Mouse (Mus musculus): ENCODE measurements around the gene Ostm1. TPM values are rescaled to one million over a fixed set of nuclear protein-coding genes. Genes with fewer than 3 reads are reported as not detected.

Gene Ostm1
- polyA plus RNA-seq, 2 experiments = 7.0 to 14.3 TPM

DNA sequence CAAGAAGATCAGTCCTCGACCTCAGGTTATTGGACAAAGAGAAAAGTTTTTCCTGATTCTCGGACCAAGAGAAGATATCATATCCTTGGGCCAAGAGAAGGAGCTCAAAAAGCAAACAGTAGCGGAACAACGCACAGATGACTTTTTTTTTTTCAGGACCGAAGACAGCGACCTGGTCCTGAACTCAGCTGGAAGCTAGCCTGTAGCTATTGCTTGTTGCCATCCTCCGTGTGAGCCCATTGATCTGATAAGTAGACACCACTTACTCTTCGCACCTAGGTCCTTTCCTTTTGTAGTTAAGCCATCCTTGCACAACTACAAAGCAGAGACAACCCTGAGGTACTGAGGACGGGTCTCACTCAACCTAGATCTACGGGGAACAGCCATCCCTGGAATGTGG, 9.0 kb upstream of the Ostm1 start:
- DNase-seq (ENCODE audit: low read depth in 3 of 3, low spot score in 3 of 3) = peak in 2 of 3 experiments; percentile 3 to 14
- ATAC-seq (ENCODE audit: insufficient read depth) = no peak
- Histone ChIP-seq H3K27me3 (ENCODE audit: control insufficient read depth, insufficient read depth, low read length) (peaks cover 96% of the 10 kb centered on the region), H3K27ac (no peak overlapping the region), H3K9me3 (ENCODE audit: control insufficient read depth, low read length) (no peaks in the 10 kb centered on the region), H3K4me1 (replicated peaks; ENCODE audit: control insufficient read depth in 2 of 2, insufficient read depth in 2 of 2, low read length in 1 of 2) (no peaks in the 10 kb centered on the region), H3K36me3 (replicated peaks; ENCODE audit: control insufficient read depth, insufficient read depth, low read depth) (no peaks in the 10 kb centered on the region), H3K4me3 (ENCODE audit: insufficient read depth in 1 of 2, low read depth in 2 of 2, low read length in 2 of 2) (no peak overlapping the region), H3K9ac (replicated peaks) (no peak overlapping the region), H3K4me2 (ENCODE audit: low read depth) (no peak overlapping the region)
- TF ChIP-seq CTCF (IDR thresholded peaks at IDR 0.05; ENCODE audit: low read depth) (no peak), EP300 (IDR thresholded peaks at IDR 0.05; ENCODE audit: low read depth) (no peak)
- 4% methylated on average over 10 of the region's 10 CpGs for WGBS (ENCODE audit: insufficient replicate concordance)

DNA sequence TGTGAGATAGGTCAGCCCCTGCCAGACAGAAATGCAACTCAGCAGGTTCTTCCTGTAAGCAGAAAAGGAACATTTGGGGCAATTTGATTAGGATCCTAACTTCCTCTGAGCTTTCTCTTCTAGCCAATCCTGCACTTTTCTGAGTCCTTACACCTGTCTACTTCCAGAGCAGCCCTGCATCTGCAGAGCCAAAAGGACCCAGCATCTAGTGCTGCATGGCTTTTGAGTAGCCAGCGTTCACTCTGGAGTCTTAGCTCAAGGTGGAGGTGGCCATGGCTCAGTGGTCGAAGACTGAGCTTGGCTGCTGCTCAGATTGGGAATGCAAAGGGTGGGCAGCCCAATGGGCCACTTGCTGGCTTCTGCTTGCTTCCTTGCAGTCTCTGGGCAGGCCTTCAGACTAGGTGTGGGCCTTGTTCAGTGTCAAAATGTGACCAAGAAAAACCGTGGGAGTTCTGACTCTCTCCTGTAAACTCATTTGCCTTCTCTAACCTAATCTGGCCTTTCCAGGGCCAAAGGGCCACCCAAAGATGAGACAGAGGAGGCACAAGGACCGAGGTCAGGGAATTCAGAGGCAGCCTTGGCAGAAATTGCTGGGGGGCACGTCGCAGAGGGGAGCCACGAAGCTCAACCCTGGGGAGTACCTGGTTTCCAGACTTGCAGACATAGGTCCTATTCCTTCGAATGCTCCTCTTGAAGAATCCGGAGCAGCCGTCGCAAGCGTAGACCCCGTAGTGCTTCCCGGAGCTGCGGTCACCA, 5.9 kb upstream of the Ostm1 start:
- Histone ChIP-seq H3K27me3 (ENCODE audit: control insufficient read depth, insufficient read depth, low read length) (peaks cover 99% of the 10 kb centered on the region), H3K27ac (no peak overlapping the region), H3K9ac (replicated peaks) (no peak overlapping the region), H3K36me3 (replicated peaks; ENCODE audit: control insufficient read depth, insufficient read depth, low read depth) (no peaks in the 10 kb centered on the region), H3K4me3 (ENCODE audit: insufficient read depth in 1 of 2, low read depth in 2 of 2, low read length in 2 of 2) (no peak overlapping the region), H3K4me2 (ENCODE audit: low read depth) (no peak overlapping the region), H3K4me1 (replicated peaks; ENCODE audit: control insufficient read depth in 2 of 2, insufficient read depth in 2 of 2, low read length in 1 of 2) (no peaks in the 10 kb centered on the region), H3K9me3 (ENCODE audit: control insufficient read depth, low read length) (no peaks in the 10 kb centered on the region)
- 5% methylated on average over 15 of the region's 15 CpGs for whole genome bisulfite sequencing (ENCODE audit: insufficient replicate concordance)
- ATAC-seq (ENCODE audit: insufficient read depth) = no peak
- TF ChIP-seq CTCF (IDR thresholded peaks at IDR 0.05; ENCODE audit: low read depth) (no peak), EP300 (IDR thresholded peaks at IDR 0.05; ENCODE audit: low read depth) (no peak)
- DNase-seq (ENCODE audit: low read depth in 3 of 3, low spot score in 3 of 3) = no peak

DNA sequence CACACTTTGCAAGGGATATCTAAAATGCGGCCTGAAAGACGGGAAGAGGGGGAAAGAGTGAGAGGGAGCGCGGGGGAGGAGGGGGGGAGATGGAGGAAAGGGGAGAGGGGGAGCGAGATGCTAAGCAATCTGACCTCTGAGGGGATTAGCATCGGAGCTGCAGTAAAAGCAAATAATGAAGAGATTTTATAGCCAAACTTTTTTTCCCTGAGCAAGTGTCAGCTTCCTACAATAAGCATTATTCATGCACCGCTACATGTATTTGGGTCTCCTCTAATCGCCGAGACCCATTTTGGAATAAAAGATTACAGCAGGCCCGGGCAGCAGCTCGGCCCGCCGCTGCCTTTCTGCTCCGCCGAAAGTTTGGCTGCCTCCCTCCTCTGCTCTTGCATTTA, 5.3 kb upstream of the Ostm1 start:
- WGBS (ENCODE audit: insufficient replicate concordance) = 2% methylated on average over 15 of the region's 15 CpGs
- Histone ChIP-seq H3K36me3 (replicated peaks; ENCODE audit: control insufficient read depth, insufficient read depth, low read depth) (no peaks in the 10 kb centered on the region), H3K4me3 (ENCODE audit: insufficient read depth in 1 of 2, low read depth in 2 of 2, low read length in 2 of 2) (no peak overlapping the region), H3K9me3 (ENCODE audit: control insufficient read depth, low read length) (no peaks in the 10 kb centered on the region), H3K4me2 (ENCODE audit: low read depth) (no peak overlapping the region), H3K4me1 (replicated peaks; ENCODE audit: control insufficient read depth in 2 of 2, insufficient read depth in 2 of 2, low read length in 1 of 2) (no peaks in the 10 kb centered on the region), H3K9ac (replicated peaks) (no peak overlapping the region), H3K27ac (no peak overlapping the region), H3K27me3 (ENCODE audit: control insufficient read depth, insufficient read depth, low read length) (peaks cover 99% of the 10 kb centered on the region)
- TF ChIP-seq CTCF (IDR thresholded peaks at IDR 0.05; ENCODE audit: low read depth) (no peak), EP300 (IDR thresholded peaks at IDR 0.05; ENCODE audit: low read depth) (no peak)
- no peak for DNase-seq (ENCODE audit: low read depth in 3 of 3, low spot score in 3 of 3)
- ATAC-seq (ENCODE audit: insufficient read depth) = no peak

DNA sequence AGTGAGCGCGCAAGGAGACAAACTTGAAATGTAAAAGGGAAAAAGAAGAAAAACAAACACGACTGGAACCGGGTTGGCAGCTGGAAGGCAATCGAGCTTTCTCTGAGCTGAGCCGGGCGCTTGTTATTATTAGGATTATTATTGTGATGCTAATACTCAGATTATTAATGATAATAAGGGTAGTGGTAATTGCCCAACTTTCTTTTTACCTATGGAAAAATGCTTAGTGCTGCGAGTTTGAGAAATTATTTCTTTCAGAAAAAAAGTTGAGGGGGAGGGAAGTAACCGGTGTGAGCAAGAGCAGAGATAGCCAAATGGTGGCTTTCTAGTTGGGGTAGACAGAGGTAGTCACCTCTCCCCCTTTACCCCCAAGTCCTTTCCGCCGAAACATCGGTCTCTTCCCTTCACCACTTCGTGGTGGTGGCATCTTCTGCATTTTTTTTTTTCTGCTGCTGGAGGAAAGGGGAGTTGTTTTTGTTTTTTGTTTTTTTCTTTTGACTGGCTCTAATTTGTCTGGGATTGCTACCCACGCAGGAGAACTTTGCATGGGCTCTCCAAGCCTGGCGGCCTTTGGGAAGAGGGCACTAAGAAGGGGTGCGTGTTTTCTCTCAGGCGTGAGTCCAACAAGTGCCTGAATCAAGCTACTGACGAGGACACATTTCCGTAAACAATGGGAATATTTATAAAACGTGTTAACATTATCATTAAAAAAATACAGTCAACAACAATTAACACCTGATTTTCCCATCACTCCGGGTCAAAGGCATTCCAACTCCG, 4.7 kb upstream of the Ostm1 start:
- H3K9ac ChIP-seq (replicated peaks) = no peak overlapping the region
- H3K36me3 ChIP-seq (replicated peaks; ENCODE audit: control insufficient read depth, insufficient read depth, low read depth) = no peaks in the 10 kb centered on the region
- no peaks in the 10 kb centered on the region for H3K9me3 ChIP-seq (ENCODE audit: control insufficient read depth, low read length)
- DNase-seq (ENCODE audit: low read depth in 3 of 3, low spot score in 3 of 3) = no peak
- 2% methylated on average over 22 of the region's 22 CpGs for WGBS (ENCODE audit: insufficient replicate concordance)
- no peak for ATAC-seq (ENCODE audit: insufficient read depth)
- H3K4me1 ChIP-seq (replicated peaks; ENCODE audit: control insufficient read depth in 2 of 2, insufficient read depth in 2 of 2, low read length in 1 of 2) = no peaks in the 10 kb centered on the region
- no peak overlapping the region for H3K4me3 ChIP-seq (ENCODE audit: insufficient read depth in 1 of 2, low read depth in 2 of 2, low read length in 2 of 2)
- H3K27ac ChIP-seq = no peak overlapping the region
- peaks cover 99% of the 10 kb centered on the region for H3K27me3 ChIP-seq (ENCODE audit: control insufficient read depth, insufficient read depth, low read length)
- no peak overlapping the region for H3K4me2 ChIP-seq (ENCODE audit: low read depth)
- no peak for TF ChIP-seq EP300 (IDR thresholded peaks at IDR 0.05; ENCODE audit: low read depth)

DNA sequence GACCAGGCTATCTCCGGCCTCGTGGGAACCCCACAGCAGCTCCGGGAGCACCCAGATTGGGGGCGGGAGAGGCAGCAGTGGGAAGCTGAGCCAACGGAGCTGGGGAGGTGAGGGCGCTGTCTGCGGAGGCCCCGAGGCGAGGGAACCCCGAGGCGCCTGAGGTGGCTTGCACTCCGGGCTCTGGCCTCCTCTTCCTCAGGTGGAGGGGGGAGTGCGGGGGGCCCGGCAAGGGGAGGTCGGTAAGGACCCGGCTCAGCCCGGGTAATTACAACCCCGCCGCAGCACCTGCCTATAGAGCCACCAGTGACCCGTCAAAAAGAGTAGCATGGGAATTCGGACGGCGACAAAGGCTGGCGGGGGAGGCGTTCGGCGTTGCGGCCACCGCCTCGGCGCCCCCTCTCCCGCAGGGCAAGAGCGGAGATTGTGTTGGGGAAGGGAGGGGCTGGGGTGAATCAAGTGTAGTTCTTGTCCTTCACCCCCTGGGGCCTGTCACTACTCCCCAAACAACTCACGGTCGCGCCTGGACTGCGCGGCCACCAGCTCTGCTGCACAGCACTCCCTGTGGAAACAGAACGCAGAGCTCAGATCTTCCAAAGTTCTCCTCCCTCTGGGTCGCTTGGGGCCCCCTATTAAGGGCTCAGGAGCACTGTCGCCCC, 4.0 kb upstream of the Ostm1 start:
- WGBS (ENCODE audit: insufficient replicate concordance) = 1% methylated on average over 41 of the region's 41 CpGs
- H3K27ac ChIP-seq = no peak overlapping the region
- no peaks in the 10 kb centered on the region for H3K9me3 ChIP-seq (ENCODE audit: control insufficient read depth, low read length)
- no peaks in the 10 kb centered on the region for H3K36me3 ChIP-seq (replicated peaks; ENCODE audit: control insufficient read depth, insufficient read depth, low read depth)
- peaks cover 99% of the 10 kb centered on the region for H3K27me3 ChIP-seq (ENCODE audit: control insufficient read depth, insufficient read depth, low read length)
- no peaks in the 10 kb centered on the region for H3K4me1 ChIP-seq (replicated peaks; ENCODE audit: control insufficient read depth in 2 of 2, insufficient read depth in 2 of 2, low read length in 1 of 2)
- no peak for ATAC-seq (ENCODE audit: insufficient read depth)
- H3K9ac ChIP-seq (replicated peaks) = no peak overlapping the region
- TF ChIP-seq EP300 (IDR thresholded peaks at IDR 0.05; ENCODE audit: low read depth) = no peak
- no peak for TF ChIP-seq CTCF (IDR thresholded peaks at IDR 0.05; ENCODE audit: low read depth)
- H3K4me2 ChIP-seq (ENCODE audit: low read depth) = no peak overlapping the region
- DNase-seq (ENCODE audit: low read depth in 3 of 3, low spot score in 3 of 3) = no peak
- no peak overlapping the region for H3K4me3 ChIP-seq (ENCODE audit: insufficient read depth in 1 of 2, low read depth in 2 of 2, low read length in 2 of 2)
